Mouse (Mus musculus) lung, postnatal 25 days (tissue): ENCODE results near the gene Chrm3.

ENCODE experiments used
- DNase-seq: peaks from one replicate; pipeline ENCODE4 v3.0.0; 2022; ENCODE audit warnings: low spot score

Gene Chrm3

DNA sequence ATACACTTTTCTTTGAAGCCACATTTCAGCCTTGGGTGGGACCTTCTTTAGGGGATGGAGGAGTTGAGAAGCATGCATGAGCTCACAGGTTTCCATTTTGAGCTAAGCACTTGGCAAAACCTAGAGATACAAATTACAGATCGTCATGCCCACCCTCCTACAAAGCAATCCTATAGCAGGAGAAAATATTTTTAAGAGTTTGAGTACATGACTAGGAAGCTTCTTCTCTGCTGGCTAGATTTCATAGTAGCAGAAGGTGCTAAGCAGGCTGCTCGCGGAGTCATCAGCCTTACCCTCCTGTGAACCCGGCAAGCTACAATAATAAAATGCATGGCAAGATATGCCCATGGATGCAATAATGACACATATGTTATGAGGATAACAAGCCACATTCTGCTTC, 124.4 kb downstream of the Chrm3 start:
- no peak for DNase-seq

- no peak for DNase-seq
Observed at GRCm38 (mm10) chr13:10235391-10236169, 125.1 kb downstream of the Chrm3 start.

DNA sequence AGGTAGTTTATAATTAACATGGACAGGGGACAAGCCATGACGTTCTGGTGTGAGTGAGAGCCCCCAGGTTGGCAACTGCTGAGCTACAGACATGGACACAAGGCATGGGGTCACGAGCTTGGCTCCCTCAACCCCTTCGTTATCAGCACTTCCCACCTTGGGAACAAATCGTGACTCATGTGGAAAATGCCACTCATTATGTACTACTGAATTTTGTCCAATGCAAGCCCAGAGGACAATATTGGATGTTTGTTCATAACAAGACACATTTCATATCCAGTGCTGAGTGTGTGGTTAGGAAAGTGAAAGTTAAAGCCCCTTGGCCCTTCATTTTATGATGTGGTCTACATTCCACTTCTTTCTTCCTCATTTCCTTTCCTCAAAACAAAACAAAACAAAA, 140.2 kb downstream of the Chrm3 start:
- no peak for DNase-seq

- DNase-seq = no peak
Observed at GRCm38 (mm10) chr13:10212112-10212511, 148.5 kb downstream of the Chrm3 start.

DNA sequence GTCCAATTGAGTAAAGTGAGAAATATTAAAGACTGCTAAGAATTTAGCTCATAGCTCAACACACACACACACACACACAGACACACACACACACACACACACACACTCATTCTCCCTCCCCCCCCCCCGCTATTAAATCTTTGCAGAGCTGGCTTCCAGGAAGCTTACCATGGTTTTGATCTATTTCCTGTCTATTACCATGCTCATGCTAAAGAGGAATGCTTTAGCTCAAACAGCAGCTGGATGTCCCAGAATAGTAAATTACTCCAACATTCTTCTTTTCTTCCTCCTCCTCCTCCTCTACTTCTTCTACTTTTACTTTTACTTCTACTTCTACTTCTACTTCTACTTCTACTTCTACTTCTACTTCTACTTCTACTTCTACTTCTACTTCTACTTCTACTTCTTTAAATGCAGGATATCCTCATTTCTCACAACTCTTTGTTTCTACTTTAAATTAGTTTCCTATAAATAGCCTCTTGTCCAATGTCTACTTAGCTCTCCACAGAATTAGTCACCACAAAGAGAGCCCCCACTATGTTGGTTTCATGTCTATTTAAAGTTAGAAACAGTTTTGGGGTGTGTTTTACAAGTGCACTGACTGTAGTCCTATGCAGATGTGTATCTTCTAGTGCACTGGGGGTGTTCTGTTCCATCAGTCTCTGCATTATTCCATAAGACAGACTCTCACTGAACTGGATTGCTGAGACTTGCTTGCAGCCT, 150.0 kb downstream of the Chrm3 start:
- DNase-seq = no peak

- no peak for DNase-seq
Observed at GRCm38 (mm10) chr13:10199206-10199956, 161.3 kb downstream of the Chrm3 start.

DNA sequence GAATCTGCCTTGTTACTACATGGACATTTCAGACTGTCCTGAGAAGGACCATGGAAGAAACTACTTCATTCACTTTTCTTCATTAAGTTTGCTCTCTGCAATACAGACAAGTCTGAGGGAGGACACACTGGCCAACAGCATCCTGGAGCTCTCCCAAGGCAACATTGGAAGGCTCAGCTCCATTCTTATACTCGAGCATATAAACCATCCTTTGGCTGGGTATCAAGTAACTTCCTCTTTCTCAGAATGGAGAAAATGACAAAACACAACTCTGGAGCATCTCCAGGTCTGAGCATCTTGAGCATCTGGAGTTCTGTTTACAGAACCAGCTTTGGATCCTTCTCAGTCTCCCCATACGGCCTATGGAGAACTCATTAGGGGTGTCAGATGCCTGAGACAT, 170.8 kb downstream of the Chrm3 start:
- DNase-seq = no peak

DNA sequence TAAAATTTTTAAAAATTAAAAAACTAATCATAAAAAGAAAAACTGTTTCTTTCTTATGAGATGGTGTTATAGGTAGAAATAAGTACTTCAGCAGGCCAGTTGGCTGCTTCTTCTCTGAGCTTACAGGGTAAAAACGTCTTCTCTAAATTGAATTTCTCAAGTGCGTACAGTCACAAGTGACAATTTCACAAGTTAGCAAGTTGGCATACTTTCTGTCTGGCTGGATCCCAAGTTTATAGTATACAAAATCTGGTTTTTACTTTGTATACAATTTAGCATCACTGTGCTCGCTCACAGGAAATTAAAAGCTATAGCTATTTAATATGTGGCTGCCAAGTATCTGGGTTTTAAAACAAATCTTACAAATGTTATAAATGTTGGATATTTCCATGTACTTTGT, 172.7 kb downstream of the Chrm3 start:
- DNase-seq = no peak

- no peak for DNase-seq
Observed at GRCm38 (mm10) chr13:10183837-10184236, 176.8 kb downstream of the Chrm3 start.

DNA sequence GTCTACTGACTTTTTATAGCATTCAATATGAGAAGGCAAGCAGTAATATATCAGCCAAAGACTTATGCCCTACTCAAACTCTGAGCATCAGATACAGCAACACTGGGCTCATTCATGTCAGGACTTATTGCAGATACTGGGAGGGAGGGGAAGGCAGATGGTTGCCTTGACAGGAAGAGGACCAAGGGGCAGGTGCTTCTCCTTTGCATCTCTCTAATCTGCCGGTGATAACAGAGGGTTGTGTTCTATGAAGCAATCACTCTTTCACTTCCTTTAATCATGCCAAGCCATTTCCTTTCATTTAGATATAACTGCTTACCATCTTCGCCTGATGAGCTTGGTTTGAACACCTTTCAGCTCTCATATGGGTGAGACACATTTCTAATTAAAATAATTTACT, 177.9 kb downstream of the Chrm3 start:
- peak; percentile 3 for DNase-seq

- no peak for DNase-seq
Observed at GRCm38 (mm10) chr13:10170529-10170928, 190.1 kb downstream of the Chrm3 start.

GRCm38 (mm10) chr13:10163354-10163753, 197.3 kb downstream of the Chrm3 start:
- no peak for DNase-seq

DNA sequence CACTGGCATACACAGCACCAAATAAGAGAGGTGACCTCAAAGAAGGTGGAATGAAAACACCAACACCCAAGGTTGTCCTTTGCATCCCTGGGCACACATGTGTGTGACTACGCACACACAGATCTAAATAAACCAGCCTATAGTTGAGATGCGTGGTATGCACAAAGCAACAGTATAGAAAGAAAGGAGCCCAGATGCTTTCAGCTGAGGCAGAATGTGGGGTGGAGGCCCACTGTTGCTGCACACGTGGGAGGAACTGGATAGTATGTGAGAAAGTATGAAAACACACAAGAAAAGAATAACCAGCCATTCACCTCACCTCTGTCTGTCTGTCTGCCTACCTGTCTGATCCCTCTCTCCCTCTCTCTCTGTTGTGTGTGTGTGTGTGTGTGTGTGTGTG, 203.2 kb downstream of the Chrm3 start:
- DNase-seq = no peak

DNA sequence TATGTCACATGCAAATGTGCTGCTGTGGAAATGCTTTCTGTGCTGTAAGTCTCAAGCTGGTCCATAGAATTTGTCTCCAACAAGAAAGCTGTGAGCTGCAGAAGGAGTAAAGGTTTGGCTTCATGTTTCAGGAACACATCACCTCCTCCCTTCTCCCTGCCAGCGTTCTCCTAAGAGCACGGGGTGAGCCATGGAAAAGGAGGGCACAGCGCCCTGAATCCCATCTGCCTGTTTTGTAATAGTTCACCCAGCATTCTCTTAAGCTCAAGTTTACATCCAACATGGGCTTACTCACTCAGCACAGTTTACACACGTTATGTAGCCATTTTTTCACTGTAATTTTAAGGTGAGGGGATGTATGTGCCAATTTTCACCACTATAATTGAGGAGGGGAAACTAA, 220.1 kb downstream of the Chrm3 start:
- no peak for DNase-seq

- no peak for DNase-seq
Observed at GRCm38 (mm10) chr13:10138878-10139277, 221.8 kb downstream of the Chrm3 start.

- DNase-seq = no peak
Observed at GRCm38 (mm10) chr13:10131064-10131463, 229.6 kb downstream of the Chrm3 start.

DNA sequence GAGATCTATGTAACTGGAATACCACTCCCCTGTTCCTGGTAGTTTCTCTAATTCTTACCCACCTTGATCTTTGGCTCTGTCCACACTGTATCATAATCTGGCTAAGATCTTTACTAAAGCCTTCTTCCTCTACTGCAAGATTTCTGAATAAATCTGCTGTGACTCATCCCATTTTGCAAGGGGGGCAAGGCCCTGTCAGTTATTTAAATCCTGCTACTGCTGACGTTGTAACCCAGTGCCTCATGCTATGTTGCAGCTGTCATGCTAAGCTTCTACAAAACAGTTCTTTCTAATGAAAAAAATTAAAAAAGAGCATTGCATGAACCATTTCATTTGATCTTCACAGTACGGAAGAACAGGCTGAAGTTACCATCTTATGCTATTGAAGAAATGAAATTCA, 248.4 kb downstream of the Chrm3 start:
- DNase-seq = peak; percentile 35

- peak; percentile 7 for DNase-seq
Observed at GRCm38 (mm10) chr13:10109542-10109941, 251.1 kb downstream of the Chrm3 start.

- no peak for DNase-seq
Observed at GRCm38 (mm10) chr13:10107331-10107730, 253.3 kb downstream of the Chrm3 start.

DNA sequence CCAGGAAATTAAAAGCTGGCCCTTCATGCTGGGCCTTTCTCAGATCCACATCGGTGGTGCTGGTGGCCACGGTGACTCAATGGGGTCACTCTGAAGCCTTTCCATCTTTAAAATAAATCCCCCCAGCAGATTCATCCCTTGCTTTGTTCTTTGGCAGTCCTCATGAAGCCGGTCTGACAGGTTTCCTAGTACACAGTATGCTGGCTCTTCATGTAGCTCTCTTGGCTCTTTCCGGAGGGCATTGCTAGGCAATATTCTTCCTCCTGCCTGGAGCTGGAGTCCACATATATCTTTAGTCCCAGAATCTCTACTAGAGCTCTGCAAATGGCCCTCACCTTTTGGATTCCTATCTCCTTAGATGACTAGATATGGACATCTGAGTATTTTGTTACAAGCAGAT, 269.9 kb downstream of the Chrm3 start:
- no peak for DNase-seq

DNA sequence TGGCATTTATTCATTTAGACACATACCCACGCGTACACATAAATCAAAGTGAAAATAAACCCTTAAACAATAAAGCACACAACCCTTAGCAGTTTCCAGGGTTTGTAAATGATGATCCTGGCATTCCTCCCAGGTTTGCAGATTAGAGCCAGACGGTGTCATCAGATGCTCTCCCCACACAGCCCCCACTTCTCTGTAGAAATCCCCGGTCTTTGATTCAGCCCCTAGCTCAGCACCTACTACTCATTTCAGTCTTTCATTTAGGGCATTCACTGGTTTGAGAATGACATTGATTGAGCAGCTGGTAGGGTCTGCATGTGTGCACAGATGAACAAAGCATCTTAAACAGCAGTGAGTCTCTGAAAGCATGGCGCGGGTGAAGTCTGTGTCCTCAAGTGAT, 274.3 kb downstream of the Chrm3 start:
- no peak for DNase-seq

DNA sequence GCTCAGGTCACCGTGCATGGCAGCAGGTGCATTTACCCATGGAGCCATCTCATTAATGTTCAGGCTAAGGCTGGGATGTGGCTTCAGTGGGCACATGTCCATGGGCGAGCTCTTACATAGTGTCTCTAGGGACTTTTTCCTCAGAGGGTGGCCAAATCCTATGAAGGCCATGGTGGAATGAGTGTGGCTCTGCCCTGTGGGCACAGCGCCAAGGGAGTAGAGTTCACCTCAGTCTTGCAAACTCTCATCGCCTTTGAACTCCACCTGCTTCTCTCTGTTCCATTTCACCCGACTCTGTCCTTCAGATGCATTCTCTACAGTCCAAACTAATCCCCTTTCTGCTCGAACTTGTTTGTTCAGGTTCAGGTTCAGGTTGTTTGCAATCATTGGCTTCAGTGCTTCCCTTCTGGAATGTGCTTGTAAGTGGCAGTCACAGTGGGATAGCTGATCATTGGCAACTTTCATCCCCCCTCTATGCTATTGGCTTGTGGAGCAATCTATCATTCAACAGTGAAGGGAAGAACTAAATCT, 278.7 kb downstream of the Chrm3 start:
- DNase-seq = no peak

DNA sequence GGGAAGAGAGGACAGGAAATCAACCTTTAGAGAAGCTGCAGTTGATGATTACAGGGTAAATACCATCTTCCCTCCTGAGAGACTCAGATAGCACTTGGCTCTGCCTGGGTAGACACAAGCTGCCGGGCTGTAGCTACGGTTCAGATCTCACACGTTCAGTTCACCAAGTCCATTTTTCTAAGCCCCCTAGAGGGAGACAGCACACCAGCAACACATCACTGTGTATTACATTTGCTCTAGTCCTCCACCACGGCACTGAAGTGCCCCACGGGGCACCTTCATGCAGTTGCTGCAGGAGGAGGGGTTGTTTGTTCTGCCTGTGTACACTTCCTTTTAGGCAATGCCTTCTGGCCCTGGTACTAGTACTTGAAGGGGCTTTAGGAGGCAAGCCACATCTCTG, 289.5 kb downstream of the Chrm3 start:
- DNase-seq = peak; percentile 81
